Mouse (Mus musculus) midbrain, embryonic 15.5 days (tissue): Measurements from ENCODE around the gene Il4i1. TPM values are rescaled to one million over a fixed set of nuclear protein-coding genes. Genes with fewer than 3 reads are reported as not detected.

ENCODE experiments used
- ATAC-seq: fragments of 200-750 bp; cut with Nextera tagmentation; replicated peaks from 2 replicates; pipeline ENCODE4 v1.8.0; 2017; ENCODE audit warnings: moderate TSS enrichment
- H3K27ac ChIP-seq: fragments of 300-500 bp; sonication (generic); 2 replicates; pipeline ENCODE4 v1.5.1; 2015; ENCODE audit warnings: mild to moderate bottlenecking, inconsistent platforms
- H3K27me3 ChIP-seq: fragments of 300-500 bp; sonication (generic); replicated peaks from 2 replicates; pipeline ENCODE4 v1.6.1; 2015; ENCODE audit warnings: inconsistent platforms
- H3K36me3 ChIP-seq: fragments of 300-500 bp; sonication (generic); replicated peaks from 2 replicates; pipeline ENCODE4 v1.6.1; 2015; ENCODE audit warnings: inconsistent platforms
- H3K4me1 ChIP-seq: fragments of 300-500 bp; sonication (generic); 2 replicates; pipeline ENCODE4 v1.6.1; 2015; ENCODE audit warnings: inconsistent platforms
- H3K4me2 ChIP-seq: fragments of 300-500 bp; sonication (generic); 2 replicates; pipeline ENCODE4 v1.6.1; 2015; ENCODE audit warnings: inconsistent platforms, mild to moderate bottlenecking, moderate library complexity
- H3K4me3 ChIP-seq: fragments of 300-500 bp; sonication (generic); 2 replicates; pipeline ENCODE4 v1.5.1; 2015; ENCODE audit warnings: mild to moderate bottlenecking, inconsistent platforms
- H3K9ac ChIP-seq: fragments of 300-500 bp; sonication (generic); 2 replicates; pipeline ENCODE4 v1.6.1; 2015; ENCODE audit warnings: mild to moderate bottlenecking, inconsistent platforms
- H3K9me3 ChIP-seq: fragments of 300-500 bp; sonication (generic); 2 replicates; pipeline ENCODE4 v1.6.1; 2016; ENCODE audit warnings: inconsistent platforms
- WGBS: fragments of 180-500 bp; shearing (Covaris S2); methylation state at CpG from one replicate; pipeline ENCODE4 v1.1.7; 2015; ENCODE audit warnings: mixed read lengths; 5-methylcytosine and 5-hydroxymethylcytosine counted together
- polyA plus RNA-seq: library from polyadenylated mRNA; unstranded; fragments of >200 nt; fragmentation: Nextera tagmentation; extraction: Ambion mirVana; gene quantifications from 2 replicates; pipeline ENCODE4 v1.2.1, GENCODE M21; 2015

Il4i1 gene
- polyA plus RNA-seq, 1 experiment from 2014 or later = 1.6 TPM

GRCm38 (mm10) chr7:44840426-44840825 lies 24.2 kb downstream of the Il4i1 start:
- H3K4me2 ChIP-seq = 0 out of 2 replicates have a peak overlapping the region, but pooled peaks have one; percentile 50
- no peaks in the 10 kb centered on the region for H3K9me3 ChIP-seq
- peaks cover 22% of the 10 kb centered on the region for H3K27me3 ChIP-seq
- H3K9ac ChIP-seq = peak overlapping the region; percentile 38; the same call in 1 of the 2 replicates
- H3K27ac ChIP-seq = no peak overlapping the region
- peaks cover 40% of the 10 kb centered on the region; the same call in 1 of the 2 replicates for H3K36me3 ChIP-seq
- WGBS = 59% methylated on average over 14 of the region's 14 CpGs
- H3K4me3 ChIP-seq = peak overlapping the region; percentile 28; the same call in 1 of the 2 replicates
- ATAC-seq = no peak
- peaks cover 14% of the 10 kb centered on the region for H3K4me1 ChIP-seq

GRCm38 (mm10) chr7:44841825-44842463 lies 25.8 kb downstream of the Il4i1 start:
- Histone ChIP-seq H3K4me1 (peaks cover 20% of the 10 kb centered on the region), H3K27me3 (peaks cover 22% of the 10 kb centered on the region), H3K27ac (no peak overlapping the region), H3K36me3 (peaks cover 48% of the 10 kb centered on the region; the same call in 1 of the 2 replicates), H3K9me3 (no peaks in the 10 kb centered on the region), H3K9ac (no peak overlapping the region), H3K4me3 (no peak overlapping the region), H3K4me2 (no peak overlapping the region)
- no peak for ATAC-seq
- 93% methylated on average over 8 of the region's 8 CpGs for WGBS

- WGBS = 96% methylated on average over 10 of the region's 10 CpGs
- peaks cover 48% of the 10 kb centered on the region; the same call in 1 of the 2 replicates for H3K36me3 ChIP-seq
- ATAC-seq = no peak
These were observed 28.8 kb downstream of the Il4i1 start for GRCm38 (mm10) chr7:44845006-44845405.

GRCm38 (mm10) chr7:44846804-44847203 lies 30.6 kb downstream of the Il4i1 start:
- no peaks in the 10 kb centered on the region for H3K9me3 ChIP-seq
- peaks cover 38% of the 10 kb centered on the region; the same call in 1 of the 2 replicates for H3K36me3 ChIP-seq
- 94% methylated on average over 7 of the region's 7 CpGs for WGBS
- H3K4me2 ChIP-seq = no peak overlapping the region
- peaks cover 35% of the 10 kb centered on the region for H3K4me1 ChIP-seq
- no peak overlapping the region for H3K9ac ChIP-seq
- ATAC-seq = no peak
- H3K27ac ChIP-seq = no peak overlapping the region
- peaks cover 2% of the 10 kb centered on the region for H3K27me3 ChIP-seq
- no peak overlapping the region for H3K4me3 ChIP-seq

More at GRCm38 (mm10) chr7:44845006-44845405, 28.8 kb downstream of the Il4i1 start:
- Histone ChIP-seq H3K9me3 (no peaks in the 10 kb centered on the region), H3K27ac (no peak overlapping the region), H3K9ac (no peak overlapping the region), H3K27me3 (peaks cover 18% of the 10 kb centered on the region), H3K4me2 (no peak overlapping the region), H3K4me1 (peaks cover 23% of the 10 kb centered on the region), H3K4me3 (no peak overlapping the region)

GRCm38 (mm10) chr7:44847772-44848171 lies 31.6 kb downstream of the Il4i1 start:
- H3K4me3 ChIP-seq = peak overlapping the region; percentile 86
- peak overlapping the region; percentile 99; the same call in 1 of the 2 replicates for H3K27ac ChIP-seq
- H3K36me3 ChIP-seq = peaks cover 33% of the 10 kb centered on the region
- H3K27me3 ChIP-seq = no peaks in the 10 kb centered on the region
- no peaks in the 10 kb centered on the region for H3K9me3 ChIP-seq
- WGBS = 80% methylated on average over 5 of the region's 5 CpGs
- peak overlapping the region; percentile 38 for H3K9ac ChIP-seq
- peaks cover 35% of the 10 kb centered on the region for H3K4me1 ChIP-seq
- ATAC-seq = no peak
- H3K4me2 ChIP-seq = peak overlapping the region; percentile 70

- Histone ChIP-seq H3K9me3 (no peaks in the 10 kb centered on the region), H3K27ac (peak within 1 kb of the TSS; percentile 99), H3K4me2 (peak within 1 kb of the TSS; percentile 70), H3K27me3 (no peaks in the 10 kb centered on the region), H3K4me3 (peak within 1 kb of the TSS; percentile 86), H3K4me1 (peaks cover 39% of the 10 kb centered on the region), H3K36me3 (peaks cover 32% of the 10 kb centered on the region), H3K9ac (peak within 1 kb of the TSS; percentile 84)
- WGBS = under 1% methylated on average over 54 of the region's 54 CpGs
- peak; percentile 90 for ATAC-seq
These were observed 32.6 kb downstream of the Il4i1 start, which contains the start of the genes Akt1s1 and Tbc1d17 for GRCm38 (mm10) chr7:44848561-44849415. TSS of gene Akt1s1 (plus strand) at chr7:44848991. TSS of gene Tbc1d17 (minus strand) at chr7:44849079.

GRCm38 (mm10) chr7:44849416-44850111 lies 33.4 kb downstream of the Il4i1 start:
- H3K4me3 ChIP-seq = peak overlapping the region; percentile 86
- ATAC-seq = peak; percentile 85
- peak overlapping the region; percentile 84 for H3K9ac ChIP-seq
- H3K9me3 ChIP-seq = no peaks in the 10 kb centered on the region
- peaks cover 46% of the 10 kb centered on the region for H3K4me1 ChIP-seq
- H3K4me2 ChIP-seq = peak overlapping the region; percentile 70
- under 1% methylated on average over 41 of the region's 41 CpGs for WGBS
- peaks cover 25% of the 10 kb centered on the region for H3K36me3 ChIP-seq
- no peaks in the 10 kb centered on the region for H3K27me3 ChIP-seq
- H3K27ac ChIP-seq = peak overlapping the region; percentile 99

GRCm38 (mm10) chr7:44850146-44850545 lies 34.0 kb downstream of the Il4i1 start:
- Histone ChIP-seq H3K27me3 (no peaks in the 10 kb centered on the region), H3K36me3 (peaks cover 19% of the 10 kb centered on the region), H3K27ac (peak overlapping the region; percentile 99), H3K4me3 (peak overlapping the region; percentile 86), H3K4me2 (peak overlapping the region; percentile 70), H3K9ac (peak overlapping the region; percentile 84), H3K4me1 (peaks cover 52% of the 10 kb centered on the region), H3K9me3 (no peaks in the 10 kb centered on the region)
- WGBS = under 1% methylated on average over 33 of the region's 33 CpGs
- peak; percentile 31 for ATAC-seq

- no peak for ATAC-seq
- H3K36me3 ChIP-seq = peaks cover 11% of the 10 kb centered on the region
- peak overlapping the region; percentile 99 for H3K27ac ChIP-seq
- peaks cover 58% of the 10 kb centered on the region for H3K4me1 ChIP-seq
- H3K9me3 ChIP-seq = no peaks in the 10 kb centered on the region
- H3K9ac ChIP-seq = peak overlapping the region; percentile 84; the same call in 1 of the 2 replicates
- 80% methylated on average over 8 of the region's 8 CpGs for WGBS
- H3K4me3 ChIP-seq = peak overlapping the region; percentile 86
- peak overlapping the region; percentile 70 for H3K4me2 ChIP-seq
- no peaks in the 10 kb centered on the region for H3K27me3 ChIP-seq
These were observed 34.8 kb downstream of the Il4i1 start for GRCm38 (mm10) chr7:44850789-44851624.

GRCm38 (mm10) chr7:44851625-44852234 lies 35.5 kb downstream of the Il4i1 start:
- peaks cover 8% of the 10 kb centered on the region; the same call in 1 of the 2 replicates for H3K36me3 ChIP-seq
- 91% methylated on average over 12 of the region's 12 CpGs for WGBS
- no peak overlapping the region for H3K4me3 ChIP-seq
- peaks cover 61% of the 10 kb centered on the region for H3K4me1 ChIP-seq
- H3K27ac ChIP-seq = no peak overlapping the region
- no peak overlapping the region for H3K4me2 ChIP-seq
- no peak overlapping the region for H3K9ac ChIP-seq
- H3K27me3 ChIP-seq = no peaks in the 10 kb centered on the region
- no peaks in the 10 kb centered on the region for H3K9me3 ChIP-seq
- ATAC-seq = no peak
